Mouse (Mus musculus): ENCODE data around the gene Fcgr3.
"Not testable (repeated sequence)": the region's sequence is repeated elsewhere in the genome, so short reads cannot be mapped to it uniquely, and the experiment has no call there.

Gene Fcgr3

GRCm38 (mm10) chr1:171085718-171086117 is 21.0 kb upstream of the Fcgr3 start:
- no peak for DNase-seq (ENCODE audit: low spot score in 2 of 2)

- not testable (repeated sequence) for DNase-seq (ENCODE audit: low spot score in 2 of 2)
Measured at GRCm38 (mm10) chr1:171081512-171082231, 16.9 kb upstream of the Fcgr3 start.

- DNase-seq (ENCODE audit: low spot score in 2 of 2), result not testable (repeated sequence)
Measured at GRCm38 (mm10) chr1:171079825-171080224, 15.1 kb upstream of the Fcgr3 start.

GRCm38 (mm10) chr1:171079345-171079744 is 14.6 kb upstream of the Fcgr3 start:
- DNase-seq (ENCODE audit: low spot score in 2 of 2), result not testable (repeated sequence)

- DNase-seq (ENCODE audit: low spot score in 2 of 2), result not testable (repeated sequence)
Measured at GRCm38 (mm10) chr1:171078419-171078818, 13.7 kb upstream of the Fcgr3 start.

- peak; percentile 41 to 57 for DNase-seq (ENCODE audit: low spot score in 2 of 2)
Measured at GRCm38 (mm10) chr1:171077955-171078354, 13.2 kb upstream of the Fcgr3 start.

- DNase-seq (ENCODE audit: low spot score in 2 of 2), result not testable (repeated sequence)
Measured at GRCm38 (mm10) chr1:171077192-171077591, 12.5 kb upstream of the Fcgr3 start.

- DNase-seq (ENCODE audit: low spot score in 2 of 2), result not testable (repeated sequence)
Measured at GRCm38 (mm10) chr1:171076176-171076575, 11.4 kb upstream of the Fcgr3 start.

GRCm38 (mm10) chr1:171074283-171074682 is 9.5 kb upstream of the Fcgr3 start:
- peak in 1 of 2 experiments; percentile 16 for DNase-seq (ENCODE audit: low spot score in 2 of 2)

GRCm38 (mm10) chr1:171072217-171072616 is 7.5 kb upstream of the Fcgr3 start:
- not testable (repeated sequence) for DNase-seq (ENCODE audit: low spot score in 2 of 2)

GRCm38 (mm10) chr1:171071726-171072125 is 7.0 kb upstream of the Fcgr3 start:
- not testable (repeated sequence) for DNase-seq (ENCODE audit: low spot score in 2 of 2)

- not testable (repeated sequence) for DNase-seq (ENCODE audit: low spot score in 2 of 2)
Measured at GRCm38 (mm10) chr1:171070879-171071278, 6.1 kb upstream of the Fcgr3 start.

GRCm38 (mm10) chr1:171069508-171069907 is 4.8 kb upstream of the Fcgr3 start:
- not testable (repeated sequence) for DNase-seq (ENCODE audit: low spot score in 2 of 2)

- DNase-seq (ENCODE audit: low spot score in 2 of 2), result not testable (repeated sequence)
Measured at GRCm38 (mm10) chr1:171067928-171068327, 3.2 kb upstream of the Fcgr3 start.

GRCm38 (mm10) chr1:171066583-171066982 is 1.8 kb upstream of the Fcgr3 start:
- not testable (repeated sequence) for DNase-seq (ENCODE audit: low spot score in 2 of 2)

GRCm38 (mm10) chr1:171065768-171066167 is 1.0 kb upstream of the Fcgr3 start:
- not testable (repeated sequence) for DNase-seq (ENCODE audit: low spot score in 2 of 2)

GRCm38 (mm10) chr1:171065243-171065587 is 480 bp upstream of the Fcgr3 start:
- peak in 1 of 2 experiments; percentile 69 for DNase-seq (ENCODE audit: low spot score in 2 of 2)

GRCm38 (mm10) chr1:171063569-171064490 is 905 bp downstream of the Fcgr3 start:
- peak; percentile 68 to 71 for DNase-seq (ENCODE audit: low spot score in 2 of 2)

GRCm38 (mm10) chr1:171061566-171061965 is 3.2 kb downstream of the Fcgr3 start:
- no peak for DNase-seq (ENCODE audit: low spot score in 2 of 2)

GRCm38 (mm10) chr1:171060392-171060791 is 4.3 kb downstream of the Fcgr3 start:
- no peak for DNase-seq (ENCODE audit: low spot score in 2 of 2)

- no peak for DNase-seq (ENCODE audit: low spot score in 2 of 2)
Measured at GRCm38 (mm10) chr1:171059203-171059602, 5.5 kb downstream of the Fcgr3 start.

- no peak for DNase-seq (ENCODE audit: low spot score in 2 of 2)
Measured at GRCm38 (mm10) chr1:171057253-171057652, 7.5 kb downstream of the Fcgr3 start.

GRCm38 (mm10) chr1:171053305-171053704 is 11.4 kb downstream of the Fcgr3 start:
- DNase-seq (ENCODE audit: low spot score in 2 of 2), result no peak
